Mouse (Mus musculus): ENCODE data around the gene E030018B13Rik. TPM values are rescaled to one million over a fixed set of nuclear protein-coding genes. Genes with fewer than 3 reads are reported as not detected.
A peak's percentile ranks its signal among the peaks of the same experiment; 100 is the strongest.

Gene E030018B13Rik
- polyA plus RNA-seq, 1 experiment, result not detected

DNA sequence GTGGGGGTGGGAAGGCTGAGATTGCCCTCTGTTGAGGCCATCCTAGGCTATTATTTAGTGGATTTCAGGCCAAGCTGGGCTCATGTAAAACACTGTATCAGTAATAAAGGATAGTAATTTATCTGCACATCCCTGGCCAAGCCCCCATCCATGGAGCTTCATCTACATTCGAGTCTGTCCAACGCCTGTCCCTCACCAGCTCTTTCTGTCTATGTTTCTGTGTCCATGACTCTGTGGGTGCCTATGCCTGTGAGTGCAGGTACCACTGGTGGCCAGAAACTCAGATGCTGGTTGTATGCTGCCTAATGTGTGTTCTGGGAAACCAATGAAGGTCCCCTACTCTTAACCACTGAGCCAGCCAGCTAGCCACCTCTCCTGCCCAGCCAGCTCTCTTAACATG, 16.2 kb upstream of the E030018B13Rik start:
- no peaks in the 10 kb centered on the region for H3K36me3 ChIP-seq (ENCODE audit: control insufficient read depth, insufficient read depth, low read length, poor library complexity, severe bottlenecking)
- no peaks in the 10 kb centered on the region for H3K27me3 ChIP-seq (ENCODE audit: control insufficient read depth, insufficient read depth, low read length, poor library complexity, severe bottlenecking)
- H3K9ac ChIP-seq (ENCODE audit: low read depth, poor library complexity, severe bottlenecking), result no peak overlapping the region
- no peaks in the 10 kb centered on the region for H3K9me3 ChIP-seq (replicated peaks; ENCODE audit: control insufficient read depth, insufficient read depth, low read length, poor library complexity, severe bottlenecking)
- no peak overlapping the region for H3K4me3 ChIP-seq (ENCODE audit: low read depth, low read length)
- no peak overlapping the region for H3K27ac ChIP-seq (ENCODE audit: insufficient read depth, low read length)
- TF ChIP-seq CTCF (IDR thresholded peaks at IDR 0.05; ENCODE audit: low read depth, low read length), result no peak
- TF ChIP-seq EP300 (IDR thresholded peaks at IDR 0.05; ENCODE audit: insufficient read depth, low read depth, low read length), result no peak
- no peak for TF ChIP-seq POLR2A (IDR thresholded peaks at IDR 0.05; ENCODE audit: insufficient read depth, low read length)
- H3K4me1 ChIP-seq (ENCODE audit: control insufficient read depth, insufficient read depth, low read length), result peaks cover 9% of the 10 kb centered on the region

DNA sequence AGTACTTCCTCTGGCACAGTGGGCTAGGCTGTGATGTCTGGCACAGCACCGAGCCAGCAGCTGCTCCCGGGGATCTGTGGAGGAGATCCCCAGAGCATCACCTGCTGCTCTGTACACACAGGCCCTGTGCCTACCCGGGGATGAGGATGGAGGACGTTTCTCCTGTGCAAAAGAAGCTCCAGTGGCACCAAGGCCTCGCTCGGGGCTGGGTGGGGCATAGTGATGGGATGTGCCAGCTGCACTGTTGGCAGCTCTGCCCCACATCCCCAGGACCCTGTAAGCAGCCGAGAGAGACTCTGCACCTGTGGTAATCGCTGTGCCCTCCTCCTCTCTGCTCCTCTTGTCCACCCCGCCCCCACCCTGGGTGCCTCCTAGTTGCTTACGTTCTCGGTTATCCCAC, 15.3 kb upstream of the E030018B13Rik start:
- H3K9me3 ChIP-seq (replicated peaks; ENCODE audit: control insufficient read depth, insufficient read depth, low read length, poor library complexity, severe bottlenecking), result no peaks in the 10 kb centered on the region
- no peaks in the 10 kb centered on the region for H3K27me3 ChIP-seq (ENCODE audit: control insufficient read depth, insufficient read depth, low read length, poor library complexity, severe bottlenecking)
- no peak overlapping the region for H3K9ac ChIP-seq (ENCODE audit: low read depth, poor library complexity, severe bottlenecking)
- H3K36me3 ChIP-seq (ENCODE audit: control insufficient read depth, insufficient read depth, low read length, poor library complexity, severe bottlenecking), result no peaks in the 10 kb centered on the region
- TF ChIP-seq EP300 (IDR thresholded peaks at IDR 0.05; ENCODE audit: insufficient read depth, low read depth, low read length) (no peak), CTCF (IDR thresholded peaks at IDR 0.05; ENCODE audit: low read depth, low read length) (no peak), POLR2A (IDR thresholded peaks at IDR 0.05; ENCODE audit: insufficient read depth, low read length) (no peak)
- peaks cover 9% of the 10 kb centered on the region for H3K4me1 ChIP-seq (ENCODE audit: control insufficient read depth, insufficient read depth, low read length)
- no peak overlapping the region for H3K27ac ChIP-seq (ENCODE audit: insufficient read depth, low read length)
- no peak overlapping the region for H3K4me3 ChIP-seq (ENCODE audit: low read depth, low read length)

DNA sequence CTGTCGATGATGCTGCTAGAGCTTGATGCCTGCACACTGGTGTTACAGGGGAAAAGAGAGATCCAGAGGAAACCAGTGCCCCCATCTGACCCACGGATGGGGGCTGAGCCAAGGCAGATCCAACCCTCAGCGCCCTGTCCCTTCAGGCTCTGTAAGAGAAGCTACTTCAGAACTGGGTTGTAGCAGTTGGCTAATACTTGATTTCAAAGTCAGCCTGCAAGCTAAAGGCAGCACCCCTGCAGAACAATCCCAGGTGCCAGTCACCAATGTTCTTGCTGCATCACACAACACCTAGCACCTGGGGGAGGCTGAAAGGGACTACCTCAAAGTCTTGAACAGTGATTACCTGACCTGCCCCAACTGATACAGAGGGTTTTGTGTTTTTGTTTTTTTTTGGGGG, 14.7 kb upstream of the E030018B13Rik start:
- H3K4me1 ChIP-seq (ENCODE audit: control insufficient read depth, insufficient read depth, low read length), result peaks cover 9% of the 10 kb centered on the region
- no peak overlapping the region for H3K4me3 ChIP-seq (ENCODE audit: low read depth, low read length)
- no peaks in the 10 kb centered on the region for H3K9me3 ChIP-seq (replicated peaks; ENCODE audit: control insufficient read depth, insufficient read depth, low read length, poor library complexity, severe bottlenecking)
- H3K27me3 ChIP-seq (ENCODE audit: control insufficient read depth, insufficient read depth, low read length, poor library complexity, severe bottlenecking), result no peaks in the 10 kb centered on the region
- no peak overlapping the region for H3K27ac ChIP-seq (ENCODE audit: insufficient read depth, low read length)
- no peak overlapping the region for H3K9ac ChIP-seq (ENCODE audit: low read depth, poor library complexity, severe bottlenecking)
- H3K36me3 ChIP-seq (ENCODE audit: control insufficient read depth, insufficient read depth, low read length, poor library complexity, severe bottlenecking), result no peaks in the 10 kb centered on the region
- TF ChIP-seq POLR2A (IDR thresholded peaks at IDR 0.05; ENCODE audit: insufficient read depth, low read length) (no peak), CTCF (IDR thresholded peaks at IDR 0.05; ENCODE audit: low read depth, low read length) (no peak), EP300 (IDR thresholded peaks at IDR 0.05; ENCODE audit: insufficient read depth, low read depth, low read length) (no peak)

DNA sequence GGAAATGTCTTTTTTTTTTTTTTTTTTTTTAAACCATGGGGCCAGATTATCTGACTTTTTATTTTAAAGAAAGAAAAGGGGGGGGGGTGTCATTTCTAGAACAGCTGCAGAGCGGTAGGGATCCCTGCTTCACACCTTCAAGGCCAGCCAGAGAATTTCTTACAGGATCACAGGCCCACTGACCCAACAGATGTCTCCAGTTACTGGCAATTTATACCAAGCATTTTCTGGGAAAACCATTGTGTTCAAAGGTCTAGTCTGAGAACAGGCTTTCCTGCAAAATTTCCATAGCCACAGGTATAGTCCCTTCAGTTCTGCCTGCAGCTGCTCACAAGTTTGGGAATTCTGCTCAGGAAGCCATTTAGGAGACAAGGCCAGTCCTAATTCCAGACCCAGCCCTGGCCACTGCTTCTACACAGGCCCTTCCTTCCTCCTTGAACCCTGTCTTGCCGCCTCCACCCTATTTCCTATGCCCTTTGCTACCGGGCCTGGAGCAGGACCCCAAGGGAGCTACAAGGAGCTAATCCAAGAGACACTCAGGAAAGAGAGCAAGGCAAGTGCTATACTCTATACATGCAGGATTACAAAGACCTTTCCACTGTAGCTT, 13.9 kb upstream of the E030018B13Rik start:
- Histone ChIP-seq H3K9me3 (replicated peaks; ENCODE audit: control insufficient read depth, insufficient read depth, low read length, poor library complexity, severe bottlenecking) (no peaks in the 10 kb centered on the region), H3K27ac (ENCODE audit: insufficient read depth, low read length) (no peak overlapping the region), H3K36me3 (ENCODE audit: control insufficient read depth, insufficient read depth, low read length, poor library complexity, severe bottlenecking) (no peaks in the 10 kb centered on the region), H3K4me3 (ENCODE audit: low read depth, low read length) (no peak overlapping the region), H3K27me3 (ENCODE audit: control insufficient read depth, insufficient read depth, low read length, poor library complexity, severe bottlenecking) (no peaks in the 10 kb centered on the region), H3K4me1 (ENCODE audit: control insufficient read depth, insufficient read depth, low read length) (peaks cover 9% of the 10 kb centered on the region), H3K9ac (ENCODE audit: low read depth, poor library complexity, severe bottlenecking) (no peak overlapping the region)
- TF ChIP-seq CTCF (IDR thresholded peaks at IDR 0.05; ENCODE audit: low read depth, low read length), result no peak
- TF ChIP-seq EP300 (IDR thresholded peaks at IDR 0.05; ENCODE audit: insufficient read depth, low read depth, low read length), result no peak
- TF ChIP-seq POLR2A (IDR thresholded peaks at IDR 0.05; ENCODE audit: insufficient read depth, low read length), result no peak

DNA sequence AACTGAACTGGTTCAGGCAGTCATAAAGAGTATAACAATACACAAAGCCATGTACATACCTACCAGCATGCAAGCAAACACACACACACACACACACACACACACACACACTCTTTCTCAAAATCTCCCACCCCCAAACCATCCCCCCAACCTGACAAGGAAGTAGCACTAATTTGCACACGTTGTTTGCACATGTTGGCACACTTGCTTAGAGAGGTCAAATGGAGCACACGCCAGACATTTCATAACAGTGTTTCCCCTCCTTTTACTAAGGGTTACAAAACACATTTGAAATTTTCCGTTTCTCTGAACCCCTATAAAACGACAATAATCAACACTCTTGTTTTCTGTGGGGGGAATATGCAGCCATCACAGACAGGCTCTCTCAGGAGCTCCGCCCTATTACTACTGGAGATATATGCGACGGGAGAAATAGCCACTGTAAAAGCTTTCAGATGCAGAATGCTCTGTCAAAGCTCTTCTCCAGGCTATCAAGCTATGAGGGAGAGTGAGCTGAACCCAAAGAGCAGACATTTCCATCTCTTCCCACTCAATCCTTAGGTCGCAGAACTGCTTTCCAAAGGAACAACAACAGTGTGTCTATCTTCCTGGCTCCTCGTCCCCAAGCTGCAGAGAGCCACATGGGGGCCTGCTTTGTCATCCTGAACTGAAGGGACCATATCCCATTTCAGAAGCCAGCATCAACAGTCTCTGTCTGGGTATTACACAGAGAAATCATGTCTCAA, 12.8 kb upstream of the E030018B13Rik start:
- H3K9ac ChIP-seq (ENCODE audit: low read depth, poor library complexity, severe bottlenecking), result no peak overlapping the region
- TF ChIP-seq EP300 (IDR thresholded peaks at IDR 0.05; ENCODE audit: insufficient read depth, low read depth, low read length) (no peak), POLR2A (IDR thresholded peaks at IDR 0.05; ENCODE audit: insufficient read depth, low read length) (no peak), CTCF (IDR thresholded peaks at IDR 0.05; ENCODE audit: low read depth, low read length) (no peak)
- no peaks in the 10 kb centered on the region for H3K9me3 ChIP-seq (replicated peaks; ENCODE audit: control insufficient read depth, insufficient read depth, low read length, poor library complexity, severe bottlenecking)
- no peaks in the 10 kb centered on the region for H3K36me3 ChIP-seq (ENCODE audit: control insufficient read depth, insufficient read depth, low read length, poor library complexity, severe bottlenecking)
- H3K27me3 ChIP-seq (ENCODE audit: control insufficient read depth, insufficient read depth, low read length, poor library complexity, severe bottlenecking), result no peaks in the 10 kb centered on the region
- H3K4me3 ChIP-seq (ENCODE audit: low read depth, low read length), result no peak overlapping the region
- H3K4me1 ChIP-seq (ENCODE audit: control insufficient read depth, insufficient read depth, low read length), result peaks cover 7% of the 10 kb centered on the region
- H3K27ac ChIP-seq (ENCODE audit: insufficient read depth, low read length), result no peak overlapping the region

DNA sequence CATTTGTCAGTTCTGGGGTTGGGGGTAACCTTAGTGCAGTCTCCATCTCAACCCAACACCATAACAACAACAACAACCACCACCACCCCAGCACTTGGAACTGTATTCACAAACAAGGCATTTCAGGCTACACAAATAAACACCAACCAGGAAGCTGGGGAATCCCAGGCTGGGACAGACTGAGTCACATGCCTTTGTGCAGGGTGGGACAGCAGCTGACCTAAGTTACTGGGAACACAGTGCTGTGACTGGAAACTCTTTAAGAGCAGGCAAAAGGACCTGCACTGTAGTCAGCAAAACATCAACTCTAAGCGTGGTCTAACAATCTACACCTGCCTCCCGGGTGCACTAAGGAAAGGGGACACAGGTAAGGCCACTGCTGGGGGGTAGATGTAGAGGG, 11.5 kb upstream of the E030018B13Rik start:
- Histone ChIP-seq H3K9me3 (replicated peaks; ENCODE audit: control insufficient read depth, insufficient read depth, low read length, poor library complexity, severe bottlenecking) (no peaks in the 10 kb centered on the region), H3K36me3 (ENCODE audit: control insufficient read depth, insufficient read depth, low read length, poor library complexity, severe bottlenecking) (no peaks in the 10 kb centered on the region), H3K9ac (ENCODE audit: low read depth, poor library complexity, severe bottlenecking) (no peak overlapping the region), H3K27me3 (ENCODE audit: control insufficient read depth, insufficient read depth, low read length, poor library complexity, severe bottlenecking) (no peaks in the 10 kb centered on the region), H3K27ac (ENCODE audit: insufficient read depth, low read length) (no peak overlapping the region), H3K4me3 (ENCODE audit: low read depth, low read length) (no peak overlapping the region), H3K4me1 (ENCODE audit: control insufficient read depth, insufficient read depth, low read length) (peaks cover 9% of the 10 kb centered on the region)
- no peak for TF ChIP-seq CTCF (IDR thresholded peaks at IDR 0.05; ENCODE audit: low read depth, low read length)
- 0 out of 2 replicates have a peak, but pooled peaks have one; percentile 23 for TF ChIP-seq EP300 (IDR thresholded peaks at IDR 0.05; ENCODE audit: insufficient read depth, low read depth, low read length)
- no peak for TF ChIP-seq POLR2A (IDR thresholded peaks at IDR 0.05; ENCODE audit: insufficient read depth, low read length)

All from ES-Bruce4 (cell line).